Mouse (Mus musculus) embryo, embryonic 11.5 days (tissue): ENCODE measurements around the gene Zfand3.

Source experiments
- DNase-seq: peaks from one replicate; pipeline ENCODE4 v3.0.0-alpha.2; 2012; ENCODE audit warnings: low read depth, low spot score

Gene Zfand3

DNA sequence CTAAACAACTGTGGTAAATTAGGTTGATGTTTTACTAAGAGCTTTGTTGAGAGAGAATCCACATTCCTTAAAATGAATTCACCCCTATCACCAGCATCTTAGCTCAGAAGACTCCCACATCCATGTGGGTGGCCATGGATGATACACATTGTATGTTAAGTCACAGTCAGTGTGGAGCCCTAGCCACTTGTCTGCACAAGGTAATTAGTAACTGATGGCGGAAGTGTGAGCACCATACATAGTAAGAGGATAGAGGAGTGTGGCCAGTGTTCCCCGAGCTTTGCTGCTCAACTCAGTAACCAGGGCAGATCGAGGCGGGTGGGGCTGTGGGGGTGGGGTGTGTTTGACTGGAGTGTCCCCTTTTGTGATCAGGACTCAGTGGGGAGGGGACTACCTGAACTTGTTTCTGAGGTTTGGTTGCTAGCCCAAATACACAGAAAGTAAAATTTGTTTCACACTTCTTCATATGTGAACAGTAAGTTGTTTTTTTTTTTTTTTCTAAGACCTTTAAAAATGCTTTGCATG, 99.2 kb downstream of the Zfand3 start:
- DNase-seq = no peak

DNA sequence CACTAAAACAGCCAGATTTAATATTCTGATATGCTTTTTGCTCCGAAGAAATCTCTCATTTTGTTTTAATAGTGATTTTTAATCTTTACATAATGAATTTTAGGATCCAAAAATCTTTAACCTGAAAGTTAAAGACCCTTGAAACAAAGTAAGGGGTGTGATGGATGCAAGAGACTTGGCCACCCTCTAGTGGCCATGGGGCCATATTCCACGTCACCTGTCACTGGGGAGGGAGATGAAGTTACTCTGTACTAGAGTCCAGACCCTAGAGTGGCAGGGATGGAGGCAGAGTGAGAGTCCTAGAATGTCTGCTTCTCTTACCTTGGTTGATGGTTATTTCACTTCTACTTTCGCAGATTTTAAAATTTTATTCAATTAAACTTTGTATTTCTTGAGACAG, 100.8 kb downstream of the Zfand3 start:
- DNase-seq = no peak

DNA sequence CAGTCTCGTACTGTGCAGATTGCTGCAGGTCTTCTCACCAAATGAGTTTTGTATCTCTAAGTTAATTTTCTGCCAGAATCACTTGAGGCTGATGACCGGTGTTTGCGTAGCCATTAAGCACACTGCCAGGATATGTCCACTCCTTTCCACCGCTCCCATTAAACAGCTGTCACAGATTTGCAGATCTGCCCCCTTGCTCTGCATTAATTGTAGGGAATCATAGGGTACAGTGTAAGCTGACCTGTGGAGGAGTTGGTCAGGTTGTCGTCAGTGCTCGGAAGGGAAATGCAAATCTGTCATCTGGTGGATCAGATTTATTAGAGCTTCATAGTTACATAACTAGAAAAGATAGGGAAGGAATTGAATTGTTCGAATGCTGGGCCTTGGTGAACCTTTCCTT, 106.1 kb downstream of the Zfand3 start:
- no peak for DNase-seq

DNA sequence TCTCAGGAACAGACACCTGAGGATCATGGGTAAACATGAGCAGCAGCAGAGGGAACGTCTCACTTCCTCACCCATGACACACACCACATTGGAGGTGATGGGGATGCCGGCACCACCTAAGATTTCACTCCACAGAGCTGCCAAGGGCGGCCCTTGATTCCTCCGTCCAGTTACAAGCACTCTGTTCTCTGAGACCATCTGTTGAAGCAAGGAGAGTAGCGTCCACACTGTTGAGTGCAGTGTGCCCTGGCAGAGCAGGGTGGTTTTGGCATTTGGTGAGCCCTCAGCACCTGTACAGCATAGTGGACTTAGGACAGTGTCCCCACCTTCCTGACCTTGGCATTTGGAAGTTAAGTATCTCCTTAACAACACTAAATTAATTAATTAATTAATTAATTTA, 107.0 kb downstream of the Zfand3 start:
- no peak for DNase-seq

DNA sequence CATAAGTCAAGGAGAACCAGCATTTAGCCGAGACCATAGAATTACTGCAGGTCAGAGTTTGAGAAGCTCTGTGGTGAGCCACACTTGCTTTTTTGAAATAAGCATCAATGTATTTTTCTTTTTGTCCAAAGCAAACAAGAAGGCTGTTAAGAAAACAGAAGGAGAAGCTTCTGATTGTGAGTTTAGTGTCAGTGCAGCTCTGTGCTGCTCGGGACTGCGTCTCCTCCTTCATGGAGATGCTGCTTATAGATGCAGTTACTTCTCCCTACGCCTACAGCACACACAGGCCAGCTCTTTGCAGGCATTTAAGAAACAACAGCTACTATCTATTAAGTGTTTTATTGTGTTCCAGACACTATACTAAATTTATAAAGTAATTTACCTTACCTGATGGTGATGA, 107.5 kb downstream of the Zfand3 start:
- DNase-seq = no peak

DNA sequence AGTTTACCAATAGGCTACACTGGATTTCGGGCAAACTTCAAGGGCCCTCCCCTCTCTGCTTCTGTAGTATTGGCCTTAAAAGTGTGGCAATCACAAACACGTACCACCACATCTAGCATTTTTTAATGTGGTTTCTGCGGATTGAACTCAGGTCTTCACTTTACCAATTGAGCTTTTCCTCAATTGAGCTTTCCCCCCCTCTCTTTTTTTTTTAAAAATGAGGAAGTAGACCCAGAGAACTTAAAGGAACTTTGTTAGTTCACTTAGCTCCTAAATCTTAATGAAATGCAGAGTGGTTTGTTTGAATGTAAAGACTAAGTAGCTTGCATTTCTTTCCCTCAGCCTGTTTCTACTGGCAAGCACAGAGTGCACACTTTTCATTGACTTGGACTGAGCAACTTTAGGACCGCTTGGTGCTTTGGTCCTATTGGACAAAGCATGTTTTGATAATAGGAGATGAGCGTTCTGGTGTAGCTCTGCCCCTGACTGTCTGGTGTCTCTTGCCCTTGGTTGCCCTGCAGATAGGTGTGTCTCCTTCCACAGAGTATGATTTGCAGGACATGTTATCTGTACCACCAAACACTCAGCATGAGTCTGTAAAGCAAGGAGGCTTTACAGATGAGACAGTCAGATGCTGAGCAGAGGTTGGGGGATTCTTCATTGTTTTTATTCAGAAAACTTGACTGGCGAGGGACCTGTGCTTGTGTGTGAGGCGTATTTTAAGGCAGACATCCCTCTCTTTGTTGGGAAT, 108.2 kb downstream of the Zfand3 start:
- DNase-seq = no peak

DNA sequence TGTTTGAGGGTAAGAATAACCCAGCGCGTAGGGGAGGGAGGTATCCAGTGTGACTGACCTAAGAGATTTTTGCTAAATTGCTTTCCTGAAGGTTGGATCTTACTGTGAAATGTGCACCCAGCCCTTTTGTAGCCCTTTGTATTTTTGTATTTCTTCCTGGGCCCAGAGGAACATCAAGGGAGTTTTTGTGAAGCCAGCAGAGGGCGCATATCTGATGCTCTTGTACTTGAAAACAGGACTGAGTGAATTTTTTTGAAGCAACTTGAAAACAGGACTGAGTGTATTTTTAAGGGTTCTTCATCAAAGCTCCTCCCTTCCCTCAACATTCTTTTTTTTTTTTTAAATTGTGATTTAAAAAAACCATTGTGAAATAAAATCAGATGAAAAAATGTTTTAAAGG, 110.2 kb downstream of the Zfand3 start:
- DNase-seq = no peak

DNA sequence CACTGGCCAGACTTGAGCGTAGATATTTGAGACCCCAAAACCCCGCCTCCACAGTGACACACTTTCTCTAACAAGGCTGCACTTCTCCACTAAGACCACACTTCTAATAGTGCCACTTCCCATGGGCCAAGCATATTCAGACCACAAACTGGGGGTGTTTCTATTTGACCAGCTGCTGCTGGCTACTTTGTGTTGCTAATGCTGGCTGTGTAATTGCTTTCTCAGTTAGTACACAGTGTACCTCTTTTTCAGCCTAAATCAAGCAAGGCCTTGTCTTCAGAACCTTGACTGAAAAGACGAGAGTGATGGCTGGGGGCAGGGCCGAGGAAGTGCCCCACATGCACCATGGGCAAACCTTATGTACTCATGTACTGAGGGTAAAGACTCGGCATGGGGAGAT, 111.7 kb downstream of the Zfand3 start:
- no peak for DNase-seq

DNA sequence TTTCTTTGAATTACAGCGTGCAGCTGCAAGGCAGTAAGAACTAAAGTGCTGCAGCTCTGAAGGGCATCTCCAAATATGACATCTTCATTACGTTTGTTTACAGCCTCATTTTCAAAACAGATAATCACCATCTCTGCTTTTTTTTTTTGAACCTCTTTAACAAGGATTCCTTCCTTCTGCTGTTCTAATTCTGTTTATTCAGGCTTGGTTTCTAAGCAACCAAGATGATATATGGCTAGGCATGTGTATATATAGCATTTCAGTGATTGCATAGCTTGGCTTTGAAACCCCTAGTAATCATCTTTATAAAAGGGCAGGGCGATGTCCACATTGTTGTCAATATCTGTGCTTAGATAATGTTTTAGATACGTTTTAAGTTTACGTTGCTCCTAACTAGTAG, 113.5 kb downstream of the Zfand3 start:
- no peak for DNase-seq

DNA sequence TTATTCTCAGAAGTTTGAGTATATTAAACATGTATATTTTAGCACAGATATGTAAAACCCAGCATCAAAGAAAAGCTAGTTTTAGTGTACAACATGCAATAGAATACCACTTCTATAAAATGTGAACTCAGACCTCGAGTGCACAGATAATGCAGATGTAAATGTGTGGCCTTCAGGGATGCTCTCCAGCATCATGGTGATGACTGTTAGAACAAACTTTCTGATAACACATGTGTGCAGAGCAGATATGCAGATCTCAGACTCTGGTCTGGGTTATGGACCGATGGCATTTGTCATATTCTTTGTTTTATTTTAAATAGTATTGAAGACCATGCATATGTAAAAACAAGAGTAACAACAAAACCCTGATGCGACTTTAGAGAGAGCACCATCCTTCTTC, 117.7 kb downstream of the Zfand3 start:
- no peak for DNase-seq

DNA sequence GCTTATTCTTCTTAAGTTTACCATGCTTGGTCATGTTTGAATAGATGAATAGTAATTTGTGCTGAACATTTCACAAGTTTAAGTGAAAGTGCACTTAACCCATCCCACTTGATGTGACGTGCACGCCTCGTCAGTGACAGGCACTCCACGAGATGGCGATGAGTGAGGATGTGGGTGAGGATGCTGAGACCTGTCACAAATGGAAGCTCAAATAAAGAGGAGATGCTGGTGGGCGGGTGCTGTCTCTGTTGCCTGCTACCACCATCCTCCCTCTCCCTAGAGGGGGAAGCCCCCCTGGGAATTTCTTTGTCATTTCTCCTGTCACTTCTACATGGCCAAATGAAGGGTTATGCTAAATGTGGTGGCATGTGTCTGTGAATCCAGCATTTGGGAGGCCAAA, 123.9 kb downstream of the Zfand3 start:
- DNase-seq = no peak

DNA sequence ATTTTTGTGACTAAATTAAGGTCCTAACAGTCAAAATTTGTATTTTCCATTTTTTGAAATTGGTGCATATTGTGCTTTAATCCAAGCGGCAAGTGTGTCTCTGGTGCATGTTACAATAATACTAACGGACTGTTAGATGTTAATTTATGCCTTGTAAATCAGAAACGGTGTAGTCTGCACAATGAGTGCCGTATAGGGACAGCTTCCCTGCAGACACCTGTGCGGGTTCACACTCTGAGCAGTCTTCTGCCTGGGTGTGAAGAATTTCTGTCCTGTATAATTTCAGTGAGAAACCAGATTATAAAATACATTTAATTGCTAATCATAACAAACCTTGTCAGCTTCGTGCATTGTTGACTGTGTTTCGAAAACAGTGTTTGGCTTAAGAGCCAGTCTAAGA, 124.7 kb downstream of the Zfand3 start:
- DNase-seq = no peak

DNA sequence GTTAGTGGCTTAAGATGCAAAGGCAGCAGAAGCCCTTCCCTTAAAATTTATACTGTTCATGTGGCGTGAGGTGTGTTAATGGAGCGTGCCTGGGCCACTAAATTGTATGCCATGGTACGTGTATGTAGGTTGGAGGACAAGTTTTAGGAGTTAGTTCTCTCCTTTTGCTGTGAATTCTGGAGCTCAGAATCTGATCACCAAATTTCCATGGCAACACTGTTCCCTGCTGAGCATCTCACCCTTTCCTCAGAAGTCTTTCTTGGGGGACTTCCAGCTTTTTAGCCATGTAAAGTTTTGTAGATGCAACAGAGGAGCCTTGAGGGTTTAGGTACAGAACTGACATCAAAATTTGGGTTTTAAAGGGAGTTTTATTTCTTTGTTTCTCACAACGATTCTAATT, 125.8 kb downstream of the Zfand3 start:
- no peak for DNase-seq

DNA sequence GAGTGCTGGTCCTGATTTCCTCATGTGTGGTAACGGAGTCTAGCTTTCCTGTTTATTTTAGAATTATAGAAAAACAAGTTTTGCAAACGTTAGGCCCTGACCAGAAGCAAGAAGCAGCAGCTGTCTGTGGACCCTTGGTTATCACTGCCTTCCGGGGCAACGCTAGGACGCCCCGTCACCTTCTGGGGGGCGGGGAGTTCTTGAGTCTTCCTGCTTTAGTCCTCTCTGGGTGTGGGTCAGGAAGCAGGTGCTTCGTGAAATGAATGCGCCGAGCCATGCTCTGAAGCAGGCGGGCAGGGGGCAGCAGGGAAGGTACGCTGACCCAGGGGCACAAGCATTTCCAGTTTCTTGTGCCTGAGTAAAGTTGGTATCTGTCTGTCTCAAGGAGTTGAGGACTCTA, 129.1 kb downstream of the Zfand3 start:
- DNase-seq = no peak

DNA sequence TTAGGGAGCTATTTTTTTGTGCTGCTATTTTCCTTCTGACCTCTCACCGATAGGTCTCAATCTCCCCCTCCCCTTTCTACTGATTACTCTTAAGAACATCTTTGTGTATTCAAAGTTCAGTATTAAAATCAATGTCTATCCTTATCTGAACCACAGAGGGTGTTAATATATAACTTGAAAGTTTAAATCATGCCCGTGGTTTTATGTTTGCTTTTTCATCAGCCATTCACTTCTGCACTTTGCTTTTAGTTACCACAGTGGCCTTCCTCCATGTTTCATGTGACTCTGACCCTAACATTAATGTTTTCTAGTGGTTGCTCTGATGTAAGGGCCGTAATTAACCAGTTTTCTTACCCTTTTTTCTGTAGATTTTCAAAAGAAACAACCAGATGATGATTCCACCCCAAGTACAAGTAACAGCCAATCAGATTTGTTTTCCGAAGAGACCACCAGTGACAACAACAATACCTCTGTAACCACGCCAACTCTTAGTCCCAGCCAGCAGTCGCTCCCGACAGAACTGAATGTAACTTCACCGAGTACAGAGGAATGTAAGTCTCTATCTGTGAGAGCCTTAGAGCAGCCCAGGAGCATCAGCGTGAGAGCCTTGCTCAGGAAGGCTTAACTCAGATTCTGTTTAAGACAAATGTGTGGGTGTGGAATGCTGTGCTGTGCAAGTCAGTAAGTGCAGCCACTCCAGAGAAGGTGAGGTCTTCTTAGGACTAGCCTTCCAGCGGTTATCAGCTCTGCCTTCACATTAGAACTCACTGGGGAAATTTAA, 130.6 kb downstream of the Zfand3 start:
- DNase-seq = no peak

DNA sequence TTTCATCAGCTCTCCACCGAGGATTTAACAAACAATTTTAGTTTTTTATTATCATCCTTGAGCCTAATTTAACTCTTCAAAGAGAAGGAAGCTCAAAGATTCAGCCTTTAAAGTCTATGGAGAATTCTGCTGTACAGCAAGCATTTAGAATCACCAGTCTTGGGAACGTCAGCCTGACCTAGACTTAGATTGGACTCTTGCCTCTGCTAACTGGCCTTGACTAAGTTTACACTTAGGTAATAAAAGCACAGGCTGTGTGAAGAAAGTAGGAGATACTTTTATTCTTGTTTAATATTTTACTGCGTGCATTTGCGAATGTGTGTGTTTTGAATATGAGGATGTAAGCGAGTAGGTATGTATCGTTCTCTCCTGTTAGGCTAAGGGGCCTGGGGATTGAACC, 131.4 kb downstream of the Zfand3 start:
- no peak for DNase-seq

DNA sequence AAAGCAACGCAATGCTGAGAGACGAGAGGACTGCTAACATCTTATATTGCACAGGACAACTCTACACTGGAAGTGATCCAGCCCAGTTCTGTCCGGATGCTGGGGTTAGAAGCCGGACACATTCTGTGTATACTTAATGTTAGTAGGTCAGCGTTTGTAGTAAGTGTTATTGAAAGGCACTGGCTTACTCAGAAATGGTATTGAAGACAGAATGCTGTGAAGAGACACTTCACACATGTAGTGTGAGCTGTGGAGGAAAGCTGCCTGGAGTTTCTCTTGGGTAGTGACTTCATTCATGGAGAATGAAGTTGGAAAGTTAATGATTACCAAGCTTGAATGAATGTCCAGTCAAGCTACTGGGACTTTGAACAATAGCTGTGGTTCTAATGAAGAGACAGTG, 132.2 kb downstream of the Zfand3 start:
- DNase-seq = no peak

DNA sequence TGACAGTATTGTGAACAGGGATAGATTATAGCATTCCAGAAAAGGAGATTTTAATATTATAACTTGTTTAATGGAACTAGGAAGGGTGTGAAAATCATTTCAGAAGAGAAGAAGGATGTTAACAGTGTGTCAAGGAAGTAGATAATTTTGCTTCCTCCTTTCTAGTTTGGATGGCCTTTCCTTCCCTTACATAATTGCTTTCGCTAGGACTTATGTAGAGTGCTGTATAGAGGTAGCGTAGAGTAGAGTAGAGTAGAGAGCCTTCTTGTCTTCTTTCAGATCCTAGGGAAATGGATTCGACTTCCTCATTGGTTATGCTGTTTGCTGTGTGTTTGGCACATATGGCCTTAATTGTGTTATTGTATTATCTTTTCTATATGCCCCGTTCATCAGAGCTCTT, 132.6 kb downstream of the Zfand3 start:
- DNase-seq = no peak

DNA sequence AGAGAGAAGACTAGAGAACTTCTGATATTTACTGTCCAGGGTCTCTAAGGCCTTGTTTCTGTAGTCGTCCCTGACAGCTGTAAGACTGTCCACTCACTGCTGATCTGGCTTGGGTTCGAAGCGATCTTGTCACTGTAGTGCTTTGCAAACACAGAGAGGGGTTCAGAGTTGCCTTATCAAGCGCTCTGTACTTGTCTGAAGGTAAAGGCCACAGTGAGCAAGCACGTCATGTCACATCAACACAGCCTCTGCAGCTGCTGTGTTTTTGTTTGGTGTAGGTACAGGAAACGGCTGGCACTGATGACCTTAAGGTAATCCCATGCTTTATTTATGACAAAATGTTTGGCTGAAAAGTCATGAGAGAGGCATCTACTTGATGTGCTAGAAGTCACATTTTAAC, 139.6 kb downstream of the Zfand3 start:
- DNase-seq = no peak

DNA sequence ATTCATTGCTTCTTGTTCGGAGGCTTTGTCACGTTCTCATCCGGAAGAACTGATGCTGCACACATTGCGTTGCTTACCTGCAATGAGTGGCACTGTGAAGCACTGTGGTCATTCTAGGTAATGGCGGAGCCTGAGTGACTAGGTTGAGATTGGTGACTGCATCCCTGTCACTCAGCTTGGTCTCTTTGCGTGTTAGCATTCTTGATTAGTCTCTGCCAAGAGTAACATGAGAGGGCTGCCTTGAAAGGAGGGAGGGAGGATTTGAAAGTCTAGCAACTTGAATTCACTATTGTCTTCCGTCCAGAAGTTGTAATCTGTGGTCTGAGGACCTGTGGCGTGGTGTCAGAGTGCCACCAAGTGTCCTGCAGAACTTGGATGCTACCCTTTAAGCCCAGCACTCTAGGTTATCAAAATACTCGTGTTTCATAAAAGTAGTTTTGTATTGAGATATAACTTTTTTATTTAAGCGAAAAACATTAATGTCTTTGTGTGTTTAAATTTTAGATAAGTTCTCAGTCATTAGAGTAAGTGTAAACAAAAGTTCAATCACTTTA, 141.1 kb downstream of the Zfand3 start:
- DNase-seq = no peak

DNA sequence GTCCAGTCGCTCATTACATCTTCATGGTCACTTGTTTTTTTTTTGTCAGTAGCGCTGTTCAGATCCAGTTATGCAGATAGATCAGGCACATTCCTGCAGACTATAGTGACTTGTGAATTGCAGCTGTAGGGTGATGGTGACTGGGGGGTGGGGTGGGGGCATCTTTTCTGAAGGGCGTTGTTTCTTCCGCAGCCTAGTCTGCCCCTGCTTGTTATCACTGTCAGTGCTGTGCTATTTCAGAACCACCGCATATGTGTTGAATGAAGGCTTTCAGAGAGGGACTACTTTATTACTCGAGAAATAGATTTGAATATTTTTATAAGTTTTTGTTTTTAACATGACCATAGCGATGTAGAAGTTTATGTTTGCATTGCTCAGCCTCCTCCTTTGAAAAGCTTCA, 142.0 kb downstream of the Zfand3 start:
- no peak for DNase-seq

DNA sequence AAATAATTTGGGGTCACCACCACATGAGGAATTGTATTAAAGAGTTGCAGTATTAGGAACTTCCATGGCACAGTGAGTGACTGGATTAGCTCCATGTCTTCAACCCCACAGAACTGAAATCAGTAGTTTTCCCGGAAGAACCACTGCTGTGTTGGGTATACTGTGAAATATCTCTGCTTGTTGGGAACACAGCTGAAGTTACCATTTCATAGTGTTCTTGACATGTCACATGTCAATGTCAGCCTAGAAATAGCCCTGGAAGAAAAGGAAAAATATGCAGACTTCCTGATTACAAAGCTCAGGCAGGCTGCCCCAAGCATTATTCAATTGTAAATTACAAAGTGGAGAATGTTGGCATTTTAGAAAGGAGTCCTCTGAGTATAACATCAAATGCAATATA, 143.4 kb downstream of the Zfand3 start:
- no peak for DNase-seq

DNA sequence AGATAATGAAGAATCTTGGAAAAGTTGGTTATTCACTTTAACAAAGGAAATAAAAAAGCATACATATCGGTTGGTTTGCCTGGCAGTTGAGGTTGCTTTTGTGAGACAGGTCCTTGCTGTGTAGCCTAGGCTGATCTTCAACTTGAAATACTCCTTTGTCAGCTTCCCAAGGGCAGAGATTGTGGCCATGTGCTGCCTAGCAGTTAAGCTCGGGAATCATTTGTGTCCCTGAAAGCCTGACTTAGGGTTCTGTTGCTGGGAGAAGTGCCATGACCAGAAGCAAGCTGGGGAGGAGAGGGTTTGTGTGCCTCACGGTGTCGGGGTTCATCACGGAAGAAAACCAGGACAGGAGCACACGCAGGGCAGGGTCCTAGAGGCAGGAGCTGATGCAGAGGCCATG, 143.8 kb downstream of the Zfand3 start:
- no peak for DNase-seq
